Mouse (Mus musculus) CD4-positive, CD25-positive, alpha-beta regulatory T cell (primary cell): ENCODE data around the gene 4930590J08Rik. TPM values are rescaled to one million over a fixed set of nuclear protein-coding genes. Genes with fewer than 3 reads are reported as not detected.

ENCODE experiments used
- polyA plus RNA-seq: library from polyadenylated mRNA; unstranded; fragments of 100-300 nt; shearing (Covaris generic); gene quantifications from one replicate; pipeline ENCODE4 v1.2.1, GENCODE M21; 2017

Gene 4930590J08Rik
- polyA plus RNA-seq = not detected

DNA sequence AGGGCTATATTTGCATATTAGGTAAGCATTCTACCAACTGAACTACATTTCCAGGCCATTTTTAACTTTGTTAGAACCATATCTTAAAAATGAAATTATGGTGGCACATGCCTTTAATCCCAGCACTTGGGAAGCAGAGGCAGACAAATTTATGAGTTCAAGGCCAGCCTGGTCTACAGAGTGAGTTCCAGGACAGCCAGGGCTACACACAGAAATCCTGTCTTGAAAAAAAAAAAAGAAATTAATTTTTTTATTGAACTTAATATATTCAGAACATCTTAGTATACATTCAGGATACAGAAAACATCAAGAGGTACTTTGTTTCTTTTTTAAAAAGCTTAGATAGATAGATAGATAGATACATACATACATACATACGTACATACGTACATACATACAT lies at the start of gene 4930590J08Rik:
Gene 4930590J08Rik, plus strand, starts transcription at position 301 of the 400 bp plus-strand sequence.

DNA sequence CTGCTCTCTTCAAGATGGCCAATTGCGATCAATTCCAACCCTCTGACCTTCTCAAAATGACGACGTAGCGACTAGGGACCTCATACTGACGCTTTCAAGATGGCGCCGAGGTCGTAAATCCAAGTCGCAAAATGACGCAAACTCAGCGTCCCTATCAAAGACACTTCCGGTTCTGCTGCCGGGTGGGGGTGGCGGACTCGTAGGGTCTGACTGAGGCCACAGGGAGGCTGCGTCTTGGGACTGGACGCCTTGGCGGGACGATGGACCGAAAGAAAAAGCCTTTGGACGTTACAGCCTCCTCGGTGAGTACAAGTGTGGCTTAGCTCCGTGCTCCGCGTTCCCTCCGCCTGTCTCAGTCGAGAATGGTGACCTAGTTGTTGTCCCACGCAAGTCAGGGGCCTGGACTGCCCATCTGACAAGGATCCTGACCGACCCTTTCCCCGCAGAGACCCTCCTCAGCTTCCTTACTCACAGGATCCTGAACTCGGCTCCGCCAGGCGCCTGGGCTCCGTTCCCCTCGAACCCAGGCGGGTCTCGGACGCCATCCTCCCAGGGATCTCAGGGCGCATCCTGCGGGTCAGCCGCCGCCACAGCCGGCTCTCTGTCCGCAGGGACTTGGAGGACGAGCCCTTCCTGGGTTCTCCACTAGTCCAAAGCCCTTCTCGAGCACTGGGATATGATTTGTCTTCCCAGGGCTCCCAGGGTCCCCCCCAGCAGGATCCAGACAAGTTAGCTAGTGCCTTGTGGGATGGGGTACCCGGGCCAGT lies 24.5 kb upstream of the 4930590J08Rik start, which contains the start of gene Ccdc174:
Gene Ccdc174, plus strand, starts transcription at position 169 of the 767 bp plus-strand sequence.

DNA sequence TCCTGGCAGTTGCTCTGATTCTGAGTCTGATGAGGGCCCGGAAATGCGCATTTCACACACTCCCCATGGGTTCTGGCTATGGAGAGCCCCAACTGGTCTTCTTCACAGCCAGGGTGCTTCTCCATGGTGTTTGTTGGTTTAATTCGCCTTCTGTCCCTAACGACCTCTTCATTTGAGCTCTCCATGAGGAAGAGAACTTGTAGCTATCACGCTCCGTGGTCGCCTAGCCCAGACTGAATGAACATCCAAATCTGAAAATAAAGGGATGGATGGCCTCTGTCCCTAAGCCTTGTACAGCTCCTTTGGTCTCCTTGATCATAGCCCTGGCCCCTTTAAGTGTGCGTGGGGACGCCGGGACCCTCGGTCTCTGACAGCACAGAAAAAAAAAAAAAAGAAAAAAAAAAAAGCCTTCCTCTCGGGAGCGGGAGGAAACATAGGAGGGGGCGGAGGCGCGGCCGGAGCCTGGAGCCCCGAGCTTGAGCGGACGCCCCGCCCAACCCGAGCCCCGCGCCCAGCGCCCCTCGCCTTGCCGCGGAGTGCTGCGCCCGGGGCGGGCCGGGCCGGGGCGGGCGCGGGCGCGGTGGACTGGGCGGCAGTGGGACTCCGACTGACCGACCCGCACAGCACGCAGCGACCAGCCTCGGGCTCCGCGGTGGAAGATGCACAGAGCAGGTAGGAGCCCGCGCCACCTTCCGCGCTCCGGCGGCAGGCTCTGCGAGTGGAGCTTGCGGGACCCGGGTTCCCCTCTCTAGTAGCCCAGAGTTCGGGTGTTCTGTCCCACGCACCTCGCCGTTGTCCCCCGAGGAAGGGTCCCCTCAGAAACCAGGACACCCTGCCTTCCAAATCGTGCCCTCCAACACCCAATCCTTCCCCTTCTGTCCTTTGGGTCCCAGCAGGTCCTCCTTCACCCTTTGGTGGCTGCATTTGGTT lies 76.0 kb downstream of the 4930590J08Rik start, which contains the start of gene Fgd5:
Gene Fgd5, plus strand, starts transcription at position 508 of the 930 bp plus-strand sequence.

Other genes starting within 250 kb of the 4930590J08Rik start
- 87.2 TPM for gene Slc6a6, start 218.8 kb upstream of the 4930590J08Rik start, polyA plus RNA-seq
- 0.10 TPM for gene Grip2, start 75.6 kb upstream of the 4930590J08Rik start, polyA plus RNA-seq
- 35.8 TPM for gene Ccdc174, start 24.8 kb upstream of the 4930590J08Rik start, polyA plus RNA-seq
- gene Fgd5, start 76.1 kb downstream of the 4930590J08Rik start, polyA plus RNA-seq = 0.13 TPM
- 81.7 TPM for gene Nr2c2, start 188.6 kb downstream of the 4930590J08Rik start, polyA plus RNA-seq